Mouse (Mus musculus) midbrain, embryonic 13.5 days (tissue): ENCODE measurements around the gene Aif1. TPM values are rescaled to one million over a fixed set of nuclear protein-coding genes. Genes with fewer than 3 reads are reported as not detected.

Source experiments
- ATAC-seq: fragments of 200-750 bp; cut with Nextera tagmentation; 2 replicates; pipeline ENCODE4 v1.8.0; 2017; ENCODE audit warnings: mild to moderate bottlenecking, moderate TSS enrichment, moderate library complexity
- H3K27ac ChIP-seq: fragments of 300-500 bp; sonication (generic); 2 replicates; pipeline ENCODE4 v1.5.1; 2015; ENCODE audit warnings: inconsistent platforms, mild to moderate bottlenecking, moderate library complexity
- H3K27me3 ChIP-seq: fragments of 300-500 bp; sonication (generic); 2 replicates; pipeline ENCODE4 v1.6.1; 2015; ENCODE audit warnings: mild to moderate bottlenecking, inconsistent platforms
- H3K36me3 ChIP-seq: fragments of 300-500 bp; sonication (generic); 2 replicates; pipeline ENCODE4 v1.6.1; 2015; ENCODE audit warnings: mild to moderate bottlenecking, inconsistent platforms
- H3K4me1 ChIP-seq: fragments of 300-500 bp; sonication (generic); replicated peaks from 2 replicates; pipeline ENCODE4 v1.6.1; 2015; ENCODE audit warnings: inconsistent platforms
- H3K4me2 ChIP-seq: fragments of 300-500 bp; sonication (generic); replicated peaks from 2 replicates; pipeline ENCODE4 v1.6.1; 2015; ENCODE audit warnings: moderate library complexity, mild to moderate bottlenecking, inconsistent platforms
- H3K4me3 ChIP-seq: fragments of 300-500 bp; sonication (generic); replicated peaks from 2 replicates; pipeline ENCODE4 v1.5.1; 2015; ENCODE audit warnings: mild to moderate bottlenecking, inconsistent platforms
- H3K9ac ChIP-seq: fragments of 300-500 bp; sonication (generic); replicated peaks from 2 replicates; pipeline ENCODE4 v1.6.1; 2015; ENCODE audit warnings: mild to moderate bottlenecking, inconsistent platforms
- H3K9me3 ChIP-seq: fragments of 300-500 bp; sonication (generic); 2 replicates; pipeline ENCODE4 v1.6.1; 2016; ENCODE audit warnings: mild to moderate bottlenecking, inconsistent platforms
- WGBS: fragments of 180-500 bp; shearing (Covaris S2); methylation state at CpG from one replicate; pipeline ENCODE4 v1.1.7; 2015; 5-methylcytosine and 5-hydroxymethylcytosine counted together
- polyA plus RNA-seq: library from polyadenylated mRNA; unstranded; fragments of >200 nt; fragmentation: Nextera tagmentation; extraction: Ambion mirVana; gene quantifications from 2 replicates; pipeline ENCODE4 v1.2.1, GENCODE M21; 2015

Aif1 gene
- polyA plus RNA-seq, 1 experiment from 2014 or later, result 7.0 TPM

GRCm38 (mm10) chr17:35153931-35154330 is 21.9 kb downstream of the Aif1 start:
- Histone ChIP-seq H3K27ac (no peak overlapping the region), H3K9me3 (no peaks in the 10 kb centered on the region), H3K4me1 (no peaks in the 10 kb centered on the region), H3K4me3 (no peak overlapping the region), H3K27me3 (no peaks in the 10 kb centered on the region), H3K4me2 (no peak overlapping the region), H3K9ac (no peak overlapping the region), H3K36me3 (peaks cover 98% of the 10 kb centered on the region)
- no peak for ATAC-seq
- WGBS, result 94% methylated on average over 4 of the region's 4 CpGs

GRCm38 (mm10) chr17:35153077-35153476 is 22.8 kb downstream of the Aif1 start:
- H3K4me2 ChIP-seq, result no peak overlapping the region
- no peaks in the 10 kb centered on the region for H3K9me3 ChIP-seq
- 95% methylated on average over 9 of the region's 9 CpGs for WGBS
- no peaks in the 10 kb centered on the region for H3K27me3 ChIP-seq
- no peaks in the 10 kb centered on the region for H3K4me1 ChIP-seq
- no peak overlapping the region for H3K27ac ChIP-seq
- no peak overlapping the region for H3K4me3 ChIP-seq
- peaks cover 98% of the 10 kb centered on the region for H3K36me3 ChIP-seq
- no peak for ATAC-seq
- H3K9ac ChIP-seq, result no peak overlapping the region

GRCm38 (mm10) chr17:35152121-35152520 is 23.7 kb downstream of the Aif1 start:
- WGBS, result 96% methylated on average over 4 of the region's 4 CpGs
- no peak overlapping the region for H3K4me2 ChIP-seq
- no peaks in the 10 kb centered on the region for H3K9me3 ChIP-seq
- no peaks in the 10 kb centered on the region for H3K4me1 ChIP-seq
- no peak overlapping the region for H3K9ac ChIP-seq
- no peak overlapping the region for H3K4me3 ChIP-seq
- H3K36me3 ChIP-seq, result peaks cover 98% of the 10 kb centered on the region
- ATAC-seq, result no peak
- no peak overlapping the region for H3K27ac ChIP-seq
- H3K27me3 ChIP-seq, result no peaks in the 10 kb centered on the region

GRCm38 (mm10) chr17:35147922-35148639 is 27.8 kb downstream of the Aif1 start:
- Histone ChIP-seq H3K27ac (peak overlapping the region; percentile 39), H3K9me3 (0 out of 2 replicates have a peak, but pooled peaks cover 3% of the 10 kb centered on the region), H3K36me3 (peaks cover 98% of the 10 kb centered on the region), H3K9ac (no peak overlapping the region), H3K4me3 (no peak overlapping the region), H3K4me1 (no peaks in the 10 kb centered on the region), H3K27me3 (no peaks in the 10 kb centered on the region), H3K4me2 (no peak overlapping the region)
- WGBS, result 65% methylated on average over 5 of the region's 5 CpGs
- ATAC-seq, result no peak

- no peak overlapping the region for H3K4me3 ChIP-seq
- no peak overlapping the region for H3K4me2 ChIP-seq
- H3K36me3 ChIP-seq, result peaks cover 98% of the 10 kb centered on the region
- H3K4me1 ChIP-seq, result no peaks in the 10 kb centered on the region
- 0 out of 2 replicates have a peak, but pooled peaks cover 3% of the 10 kb centered on the region for H3K9me3 ChIP-seq
- 64% methylated on average over 3 of the region's 3 CpGs for WGBS
- H3K27ac ChIP-seq, result peak overlapping the region; percentile 56; the same call in 1 of the 2 replicates
- no peak overlapping the region for H3K9ac ChIP-seq
- no peak for ATAC-seq
- H3K27me3 ChIP-seq, result no peaks in the 10 kb centered on the region
Measured at GRCm38 (mm10) chr17:35147348-35147747, 28.5 kb downstream of the Aif1 start.

GRCm38 (mm10) chr17:35146139-35146538 is 29.7 kb downstream of the Aif1 start:
- Histone ChIP-seq H3K4me2 (no peak overlapping the region), H3K27me3 (no peaks in the 10 kb centered on the region), H3K27ac (0 out of 2 replicates have a peak overlapping the region, but pooled peaks have one; percentile 56), H3K9me3 (0 out of 2 replicates have a peak, but pooled peaks cover 3% of the 10 kb centered on the region), H3K9ac (no peak overlapping the region), H3K4me3 (no peak overlapping the region), H3K36me3 (peaks cover 98% of the 10 kb centered on the region), H3K4me1 (no peaks in the 10 kb centered on the region)
- 93% methylated on average over 5 of the region's 5 CpGs for WGBS
- ATAC-seq, result no peak

GRCm38 (mm10) chr17:35141971-35142370 is 33.9 kb downstream of the Aif1 start:
- H3K9ac ChIP-seq, result no peak overlapping the region
- H3K4me3 ChIP-seq, result no peak overlapping the region
- ATAC-seq, result no peak
- no peak overlapping the region for H3K4me2 ChIP-seq
- H3K36me3 ChIP-seq, result peaks cover 89% of the 10 kb centered on the region
- 86% methylated on average over 6 of the region's 6 CpGs for WGBS
- no peak overlapping the region for H3K27ac ChIP-seq
- no peaks in the 10 kb centered on the region for H3K27me3 ChIP-seq
- H3K9me3 ChIP-seq, result 0 out of 2 replicates have a peak, but pooled peaks cover 3% of the 10 kb centered on the region
- H3K4me1 ChIP-seq, result peaks cover 17% of the 10 kb centered on the region

GRCm38 (mm10) chr17:35140490-35140996 is 35.3 kb downstream of the Aif1 start:
- no peak overlapping the region for H3K4me3 ChIP-seq
- H3K36me3 ChIP-seq, result peaks cover 74% of the 10 kb centered on the region
- no peak overlapping the region for H3K4me2 ChIP-seq
- no peaks in the 10 kb centered on the region for H3K27me3 ChIP-seq
- WGBS, result 81% methylated on average over 16 of the region's 16 CpGs
- H3K4me1 ChIP-seq, result peaks cover 26% of the 10 kb centered on the region
- no peak overlapping the region for H3K9ac ChIP-seq
- ATAC-seq, result no peak
- 0 out of 2 replicates have a peak, but pooled peaks cover 3% of the 10 kb centered on the region for H3K9me3 ChIP-seq
- H3K27ac ChIP-seq, result no peak overlapping the region

- H3K27me3 ChIP-seq, result no peaks in the 10 kb centered on the region
- H3K27ac ChIP-seq, result no peak overlapping the region
- H3K4me2 ChIP-seq, result no peak overlapping the region
- no peak overlapping the region for H3K9ac ChIP-seq
- H3K4me3 ChIP-seq, result no peak overlapping the region
- ATAC-seq, result no peak
- peaks cover 26% of the 10 kb centered on the region for H3K4me1 ChIP-seq
- H3K9me3 ChIP-seq, result 0 out of 2 replicates have a peak, but pooled peaks cover 3% of the 10 kb centered on the region
- peaks cover 62% of the 10 kb centered on the region for H3K36me3 ChIP-seq
- 98% methylated on average over 3 of the region's 3 CpGs for WGBS
Measured at GRCm38 (mm10) chr17:35139269-35139668, 36.6 kb downstream of the Aif1 start.

GRCm38 (mm10) chr17:35135591-35136320 is 40.1 kb downstream of the Aif1 start:
- Histone ChIP-seq H3K4me1 (peaks cover 26% of the 10 kb centered on the region), H3K27me3 (no peaks in the 10 kb centered on the region), H3K9me3 (no peaks in the 10 kb centered on the region), H3K9ac (peak overlapping the region; percentile 89), H3K4me3 (peak overlapping the region; percentile 80), H3K36me3 (peaks cover 27% of the 10 kb centered on the region), H3K4me2 (peak overlapping the region; percentile 91), H3K27ac (peak overlapping the region; percentile 97)
- under 1% methylated on average over 43 of the region's 43 CpGs for WGBS
- ATAC-seq, result peak; percentile 78

- Histone ChIP-seq H3K27me3 (no peaks in the 10 kb centered on the region), H3K36me3 (peaks cover 25% of the 10 kb centered on the region), H3K4me2 (peak within 1 kb of the TSS; percentile 91), H3K4me1 (peaks cover 26% of the 10 kb centered on the region), H3K9ac (peak within 1 kb of the TSS; percentile 89), H3K9me3 (no peaks in the 10 kb centered on the region), H3K4me3 (peak within 1 kb of the TSS; percentile 80), H3K27ac (peak within 1 kb of the TSS; percentile 97)
- under 1% methylated on average over 66 of the region's 66 CpGs for WGBS
- peak; percentile 96 for ATAC-seq
Measured at GRCm38 (mm10) chr17:35134801-35135590, 40.9 kb downstream of the Aif1 start, which contains the start of gene Bag6. Gene Bag6, plus strand, starts transcription at chr17:35135178.
